Mouse (Mus musculus): Measurements from ENCODE around the gene Tln2. TPM values are rescaled to one million over a fixed set of nuclear protein-coding genes. Genes with fewer than 3 reads are reported as not detected.

Gene Tln2
- polyA plus RNA-seq, 1 experiment from 2014 or later: 22.9 TPM

DNA sequence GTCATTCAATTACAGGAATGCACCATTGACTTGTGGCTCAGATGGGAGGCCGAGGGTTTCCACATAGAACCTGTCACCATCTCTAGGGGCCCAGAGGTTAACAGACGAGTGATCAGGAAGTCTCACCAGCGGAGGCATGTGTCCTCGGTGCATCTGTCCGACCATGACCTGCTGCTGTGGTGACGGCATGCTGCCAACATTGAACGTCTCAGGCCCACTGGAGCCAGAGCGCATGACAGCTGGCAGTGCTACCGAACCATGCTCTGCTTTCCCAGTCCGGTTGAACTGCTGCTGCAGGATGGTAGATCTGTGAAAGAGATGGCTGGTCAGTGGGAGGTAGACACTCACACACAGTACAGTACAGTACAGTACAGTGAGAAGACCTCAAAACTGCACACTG, 197.0 kb downstream of the Tln2 start:
- no peak for DNase-seq (ENCODE audit: low spot score)
- H3K36me3 ChIP-seq: peaks cover 15% of the 10 kb centered on the region
- no peaks in the 10 kb centered on the region for H3K27me3 ChIP-seq (ENCODE audit: insufficient read depth, poor library complexity, severe bottlenecking)
- H3K9me3 ChIP-seq: no peaks in the 10 kb centered on the region
- H3K27ac ChIP-seq: no peak overlapping the region
- H3K4me1 ChIP-seq (replicated peaks): no peaks in the 10 kb centered on the region
- H3K4me3 ChIP-seq: no peak overlapping the region
- WGBS: 92% methylated on average over 10 of the region's 10 CpGs

DNA sequence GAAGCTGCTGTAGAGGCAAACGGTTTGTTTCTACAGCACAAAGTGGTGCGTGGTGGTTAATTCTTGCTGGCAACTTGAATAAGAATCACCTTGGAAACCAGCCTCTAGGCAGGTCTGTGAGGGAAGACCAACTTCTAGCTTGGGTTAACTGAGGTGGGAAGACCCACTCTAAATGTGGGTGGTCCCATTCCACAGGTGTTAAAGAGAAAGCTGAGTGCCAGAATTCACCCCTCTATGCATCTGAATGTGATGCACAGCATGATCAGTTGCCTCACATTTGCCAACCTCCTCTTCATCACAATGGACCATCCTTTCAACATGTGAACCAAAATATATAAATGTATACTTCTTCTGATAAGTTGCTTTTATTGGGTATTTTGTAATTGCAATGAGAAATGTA, 197.4 kb downstream of the Tln2 start:
- Histone ChIP-seq H3K4me3 (no peak overlapping the region), H3K36me3 (peaks cover 20% of the 10 kb centered on the region), H3K9me3 (no peaks in the 10 kb centered on the region), H3K4me1 (replicated peaks) (no peaks in the 10 kb centered on the region), H3K27me3 (ENCODE audit: insufficient read depth, poor library complexity, severe bottlenecking) (no peaks in the 10 kb centered on the region), H3K27ac (no peak overlapping the region)
- WGBS: 74% methylated on average over 2 of the region's 2 CpGs
- DNase-seq (ENCODE audit: low spot score): no peak

DNA sequence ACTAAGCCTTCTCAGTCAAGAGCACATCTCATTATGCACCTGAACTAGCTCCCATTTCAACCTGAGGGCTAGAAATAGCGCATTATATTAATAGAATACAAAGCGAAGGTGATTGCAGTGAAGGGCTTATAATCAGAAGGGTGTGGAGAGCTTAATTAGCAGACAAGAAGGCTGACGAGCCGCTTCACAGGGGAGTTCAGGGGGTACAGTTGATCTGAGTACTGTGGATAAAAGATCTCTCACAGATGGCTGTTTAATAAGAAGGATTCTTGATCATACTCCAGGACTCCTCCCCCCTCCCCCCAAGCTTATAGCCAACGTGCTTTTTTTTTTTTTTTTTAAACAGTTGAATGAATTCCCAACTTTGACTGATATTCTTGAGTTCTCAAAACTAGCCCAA, 198.0 kb downstream of the Tln2 start:
- WGBS: 93% methylated on average over 5 of the region's 5 CpGs
- Histone ChIP-seq H3K27me3 (ENCODE audit: insufficient read depth, poor library complexity, severe bottlenecking) (no peaks in the 10 kb centered on the region), H3K4me1 (replicated peaks) (no peaks in the 10 kb centered on the region), H3K9me3 (no peaks in the 10 kb centered on the region), H3K4me3 (no peak overlapping the region), H3K36me3 (peaks cover 17% of the 10 kb centered on the region), H3K27ac (no peak overlapping the region)
- DNase-seq (ENCODE audit: low spot score): no peak

DNA sequence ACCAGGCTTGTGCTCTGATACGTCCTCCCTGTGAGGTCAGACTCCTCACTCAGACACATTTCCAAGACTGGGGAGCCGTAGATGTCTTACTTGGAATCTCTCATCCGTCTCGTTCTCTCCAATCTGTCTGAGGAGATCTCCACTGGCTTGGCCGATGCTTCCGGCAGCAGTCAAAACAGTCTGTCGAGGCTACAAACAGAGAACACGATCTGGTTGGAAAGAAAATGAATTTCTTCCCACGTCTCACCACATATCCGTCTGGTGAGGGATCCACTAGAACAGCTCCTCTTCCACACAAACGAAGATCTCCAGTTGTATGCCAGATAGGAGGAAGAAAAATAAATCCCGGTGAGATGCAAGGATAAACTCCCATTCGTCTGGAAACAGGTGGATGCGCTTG, 205.1 kb downstream of the Tln2 start:
- 93% methylated on average over 14 of the region's 14 CpGs for WGBS

DNA sequence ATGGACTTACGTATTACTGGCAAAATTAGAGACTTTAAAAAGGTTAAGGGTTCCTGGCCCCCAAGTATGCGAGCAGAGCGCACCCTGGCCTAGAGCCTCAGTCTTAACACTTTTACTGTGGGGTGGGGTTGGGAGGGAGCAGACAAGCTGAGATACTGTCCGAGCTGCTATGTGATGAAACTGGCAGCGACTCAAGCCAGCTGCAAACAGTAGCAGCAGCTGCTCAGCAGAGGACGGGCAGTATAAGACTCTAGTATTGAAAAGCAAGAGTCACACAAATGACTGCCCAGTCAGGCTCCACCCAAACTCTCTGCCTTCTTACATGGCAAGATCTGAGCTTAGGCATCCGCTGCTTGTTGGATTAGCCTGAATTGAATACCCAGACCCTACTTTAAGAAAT, 206.1 kb downstream of the Tln2 start:
- H3K36me3 ChIP-seq: peaks cover 8% of the 10 kb centered on the region; the same call in 1 of the 2 replicates
- H3K4me3 ChIP-seq: no peak overlapping the region
- no peaks in the 10 kb centered on the region for H3K27me3 ChIP-seq (ENCODE audit: insufficient read depth, poor library complexity, severe bottlenecking)
- 90% methylated on average over 7 of the region's 7 CpGs for WGBS
- no peak for DNase-seq (ENCODE audit: low spot score)
- no peaks in the 10 kb centered on the region for H3K9me3 ChIP-seq
- H3K4me1 ChIP-seq (replicated peaks): no peaks in the 10 kb centered on the region
- no peak overlapping the region for H3K27ac ChIP-seq

More for the DNA sequence above, 205.1 kb downstream of the Tln2 start:
- Histone ChIP-seq H3K4me1 (replicated peaks) (no peaks in the 10 kb centered on the region), H3K27ac (no peak overlapping the region), H3K36me3 (peaks cover 8% of the 10 kb centered on the region; the same call in 1 of the 2 replicates), H3K4me3 (no peak overlapping the region), H3K27me3 (ENCODE audit: insufficient read depth, poor library complexity, severe bottlenecking) (no peaks in the 10 kb centered on the region), H3K9me3 (no peaks in the 10 kb centered on the region)
- no peak for DNase-seq (ENCODE audit: low spot score)

DNA sequence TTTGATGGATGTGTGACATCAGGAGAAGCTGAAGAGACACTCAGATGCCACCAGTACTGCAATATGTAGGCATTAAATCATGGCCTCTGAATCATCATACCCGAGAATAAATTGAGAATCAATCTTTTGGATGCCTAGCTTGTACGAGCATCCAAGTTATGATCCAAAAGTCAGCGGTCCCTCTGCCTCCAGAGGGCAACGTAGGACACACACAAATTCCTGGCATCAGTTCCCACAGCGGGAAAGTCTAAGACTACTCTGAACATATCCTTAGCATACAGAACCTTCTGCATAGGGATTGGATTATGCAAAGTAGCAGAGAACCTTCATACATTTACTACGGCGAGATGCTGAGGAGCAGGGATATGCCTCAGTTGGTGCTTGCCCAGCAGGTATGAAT, 210.5 kb downstream of the Tln2 start:
- no peak for DNase-seq (ENCODE audit: low spot score)
- Histone ChIP-seq H3K27me3 (ENCODE audit: insufficient read depth, poor library complexity, severe bottlenecking) (no peaks in the 10 kb centered on the region), H3K4me1 (replicated peaks) (no peaks in the 10 kb centered on the region), H3K36me3 (peaks cover 4% of the 10 kb centered on the region; the same call in 1 of the 2 replicates), H3K27ac (no peak overlapping the region), H3K4me3 (no peak overlapping the region), H3K9me3 (no peaks in the 10 kb centered on the region)
- 88% methylated on average over 7 of the region's 7 CpGs for WGBS

DNA sequence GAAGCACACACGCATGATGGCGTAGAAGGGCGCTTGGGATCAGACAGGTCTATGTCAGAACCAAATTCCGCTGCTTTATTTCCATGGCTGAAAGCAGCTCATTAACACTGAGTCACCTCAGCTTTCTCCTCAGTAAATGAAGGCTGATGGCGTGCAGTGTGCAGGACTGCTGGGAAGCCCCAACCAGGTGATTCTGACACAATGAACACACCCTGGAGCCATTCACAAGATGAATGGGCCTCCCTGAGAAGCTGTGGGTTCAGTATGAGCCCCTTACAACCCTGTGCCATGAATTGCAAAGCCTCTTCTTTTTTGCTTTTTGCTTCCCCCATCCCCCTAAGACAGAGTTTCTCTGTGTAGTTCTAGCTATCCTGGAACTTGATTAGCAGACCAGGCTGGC, 212.3 kb downstream of the Tln2 start:
- H3K4me3 ChIP-seq: no peak overlapping the region
- 92% methylated on average over 5 of the region's 5 CpGs for WGBS
- peaks cover 12% of the 10 kb centered on the region; the same call in 1 of the 2 replicates for H3K36me3 ChIP-seq
- no peak for DNase-seq (ENCODE audit: low spot score)
- H3K9me3 ChIP-seq: no peaks in the 10 kb centered on the region
- no peaks in the 10 kb centered on the region for H3K27me3 ChIP-seq (ENCODE audit: insufficient read depth, poor library complexity, severe bottlenecking)
- H3K27ac ChIP-seq: no peak overlapping the region
- H3K4me1 ChIP-seq (replicated peaks): no peaks in the 10 kb centered on the region

DNA sequence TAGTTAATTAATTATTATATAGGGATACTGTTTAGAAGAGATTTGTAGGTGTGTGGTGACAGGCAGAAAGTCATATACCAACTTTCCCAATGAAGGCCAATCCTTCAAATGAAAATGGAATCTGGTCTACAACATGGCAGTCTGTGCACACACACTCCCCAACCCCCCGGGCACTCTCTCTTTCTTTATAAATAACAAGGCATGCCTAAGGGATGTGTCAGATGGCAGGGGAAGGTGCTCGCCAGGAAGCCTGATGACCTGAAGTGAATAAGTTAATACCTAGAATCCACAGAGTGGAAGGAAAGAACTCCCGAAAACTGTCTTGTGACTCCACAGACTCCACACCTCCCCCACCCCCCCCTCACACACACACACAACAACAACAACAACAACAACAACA, 228.2 kb downstream of the Tln2 start:
- Histone ChIP-seq H3K4me3 (no peak overlapping the region), H3K9me3 (no peaks in the 10 kb centered on the region), H3K27ac (no peak overlapping the region), H3K36me3 (0 out of 2 replicates have a peak, but pooled peaks cover 8% of the 10 kb centered on the region), H3K4me1 (replicated peaks) (no peaks in the 10 kb centered on the region), H3K27me3 (ENCODE audit: insufficient read depth, poor library complexity, severe bottlenecking) (no peaks in the 10 kb centered on the region)
- WGBS: 87% methylated on average over 3 of the region's 3 CpGs
- DNase-seq (ENCODE audit: low spot score): no peak

DNA sequence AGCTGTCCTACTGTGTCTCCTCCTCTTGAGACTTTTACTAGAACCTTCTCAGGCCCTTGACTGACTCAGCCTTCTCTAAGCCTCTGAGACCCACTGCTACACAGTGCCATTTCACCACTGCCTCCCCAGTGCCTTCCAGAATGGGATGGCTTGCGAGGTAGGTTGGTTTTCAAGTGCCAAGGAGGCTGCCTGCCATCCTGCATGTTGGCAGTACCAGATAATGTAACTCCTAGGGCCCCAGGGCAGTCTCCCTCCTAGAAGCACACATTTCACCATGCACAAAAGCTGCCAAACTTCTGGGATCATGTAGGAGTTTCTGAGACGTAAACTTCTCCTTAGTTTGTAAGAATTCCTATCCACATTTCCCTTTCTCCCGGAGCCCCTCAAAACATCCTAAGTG, 231.1 kb downstream of the Tln2 start:
- 91% methylated on average over 3 of the region's 3 CpGs for WGBS
- Histone ChIP-seq H3K36me3 (0 out of 2 replicates have a peak, but pooled peaks cover 5% of the 10 kb centered on the region), H3K9me3 (no peaks in the 10 kb centered on the region), H3K4me3 (no peak overlapping the region), H3K4me1 (replicated peaks) (no peaks in the 10 kb centered on the region), H3K27ac (no peak overlapping the region), H3K27me3 (ENCODE audit: insufficient read depth, poor library complexity, severe bottlenecking) (no peaks in the 10 kb centered on the region)
- no peak for DNase-seq (ENCODE audit: low spot score)

DNA sequence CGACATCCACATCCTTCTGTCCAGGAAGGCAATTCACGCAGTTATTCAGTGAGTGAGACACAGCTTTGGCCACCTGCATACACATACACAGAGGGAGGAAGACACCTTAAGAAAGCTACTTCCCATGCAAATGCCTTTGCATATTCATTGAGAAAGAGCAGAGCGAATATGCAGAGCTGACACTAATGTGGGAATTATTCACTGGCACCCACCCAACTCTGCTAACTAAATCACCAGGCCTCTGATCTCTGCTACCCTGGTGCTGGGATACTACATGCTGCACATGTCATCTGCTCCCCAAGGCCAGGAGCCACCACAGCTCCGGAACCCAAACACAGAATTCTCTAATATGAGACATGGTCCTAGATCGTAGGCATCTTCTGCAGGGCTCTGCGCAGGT, 237.6 kb downstream of the Tln2 start:
- Histone ChIP-seq H3K9me3 (no peaks in the 10 kb centered on the region), H3K36me3 (peaks cover 17% of the 10 kb centered on the region), H3K27me3 (ENCODE audit: insufficient read depth, poor library complexity, severe bottlenecking) (no peaks in the 10 kb centered on the region), H3K4me3 (no peak overlapping the region), H3K27ac (no peak overlapping the region), H3K4me1 (replicated peaks) (0 out of 2 replicates have a peak, but pooled peaks cover 8% of the 10 kb centered on the region)
- WGBS: 94% methylated on average over 6 of the region's 6 CpGs
- DNase-seq (ENCODE audit: low spot score): no peak

DNA sequence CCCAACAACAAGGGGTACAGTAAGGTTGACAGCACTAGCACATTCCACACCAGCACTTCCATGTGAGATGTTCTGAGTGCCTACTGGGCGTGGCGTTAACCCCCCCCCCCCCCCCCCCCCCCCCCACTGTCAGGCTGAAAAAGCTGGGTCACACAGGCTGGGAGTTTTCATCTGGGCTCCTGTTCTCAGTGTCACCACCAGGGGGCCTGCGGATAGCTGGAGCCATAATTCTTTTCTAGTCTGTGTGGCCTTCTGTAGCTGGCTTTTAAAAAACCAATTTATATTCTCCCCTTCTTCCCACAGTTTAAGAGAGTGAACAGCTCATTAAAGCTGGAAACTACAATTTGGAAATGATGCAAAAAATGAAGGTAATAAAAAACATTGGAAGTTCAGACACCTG, 244.1 kb downstream of the Tln2 start:
- 8% methylated on average over 3 of the region's 3 CpGs for whole genome bisulfite sequencing
- no peaks in the 10 kb centered on the region for H3K27me3 ChIP-seq (ENCODE audit: insufficient read depth, poor library complexity, severe bottlenecking)
- 0 out of 2 replicates have a peak, but pooled peaks cover 8% of the 10 kb centered on the region for H3K4me1 ChIP-seq (replicated peaks)
- H3K4me3 ChIP-seq: no peak overlapping the region
- H3K27ac ChIP-seq: no peak overlapping the region
- H3K36me3 ChIP-seq: peaks cover 17% of the 10 kb centered on the region
- H3K9me3 ChIP-seq: no peaks in the 10 kb centered on the region
- peak; percentile 55 for DNase-seq (ENCODE audit: low spot score)

DNA sequence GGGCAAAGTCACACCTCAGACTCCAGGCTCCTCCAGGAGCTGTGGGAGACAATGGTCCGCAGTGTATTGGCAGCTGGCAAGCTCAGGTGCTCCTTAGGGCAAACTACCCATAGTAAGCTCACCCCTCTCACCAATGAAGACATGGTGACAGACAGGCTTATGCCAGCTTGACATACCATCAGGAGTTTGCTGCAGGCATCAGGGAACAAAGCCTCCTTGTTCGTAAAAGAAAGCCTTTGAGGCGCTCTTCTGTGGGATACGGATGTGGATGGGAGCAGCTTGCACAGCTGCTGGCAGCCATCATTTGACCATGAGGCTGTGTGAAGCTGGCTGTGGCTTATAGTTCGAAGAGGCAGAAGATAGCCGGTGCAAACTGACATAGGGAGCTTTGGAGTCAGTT, 254.5 kb downstream of the Tln2 start:
- Histone ChIP-seq H3K27ac (no peak overlapping the region), H3K4me1 (replicated peaks) (no peaks in the 10 kb centered on the region), H3K27me3 (ENCODE audit: insufficient read depth, poor library complexity, severe bottlenecking) (no peaks in the 10 kb centered on the region), H3K36me3 (peaks cover 16% of the 10 kb centered on the region; the same call in 1 of the 2 replicates), H3K4me3 (no peak overlapping the region), H3K9me3 (no peaks in the 10 kb centered on the region)
- 83% methylated on average over 6 of the region's 6 CpGs for WGBS
- no peak for DNase-seq (ENCODE audit: low spot score)

DNA sequence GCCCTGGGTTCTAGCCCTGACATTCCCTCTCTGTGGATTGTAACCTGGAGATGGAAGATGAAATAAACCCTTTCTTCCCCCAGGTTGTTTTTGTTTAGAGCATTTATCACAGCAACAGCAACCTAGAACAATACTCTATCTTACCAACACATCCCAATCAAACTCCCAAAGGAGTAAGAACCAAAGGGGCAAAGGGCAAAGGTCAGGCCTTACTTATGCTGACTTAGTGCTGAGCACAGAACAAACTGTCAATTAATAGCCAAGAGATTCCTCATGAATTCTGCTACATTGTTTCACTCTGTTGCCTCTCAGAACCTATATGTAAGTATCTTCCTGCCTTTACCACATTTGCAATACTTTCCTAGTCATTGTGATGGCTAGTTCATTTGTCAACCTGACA, 255.5 kb downstream of the Tln2 start:
- no peak for DNase-seq (ENCODE audit: low spot score)
- Histone ChIP-seq H3K4me3 (no peak overlapping the region), H3K27me3 (ENCODE audit: insufficient read depth, poor library complexity, severe bottlenecking) (no peaks in the 10 kb centered on the region), H3K36me3 (peaks cover 16% of the 10 kb centered on the region; the same call in 1 of the 2 replicates), H3K4me1 (replicated peaks) (no peaks in the 10 kb centered on the region), H3K9me3 (no peaks in the 10 kb centered on the region), H3K27ac (no peak overlapping the region)

DNA sequence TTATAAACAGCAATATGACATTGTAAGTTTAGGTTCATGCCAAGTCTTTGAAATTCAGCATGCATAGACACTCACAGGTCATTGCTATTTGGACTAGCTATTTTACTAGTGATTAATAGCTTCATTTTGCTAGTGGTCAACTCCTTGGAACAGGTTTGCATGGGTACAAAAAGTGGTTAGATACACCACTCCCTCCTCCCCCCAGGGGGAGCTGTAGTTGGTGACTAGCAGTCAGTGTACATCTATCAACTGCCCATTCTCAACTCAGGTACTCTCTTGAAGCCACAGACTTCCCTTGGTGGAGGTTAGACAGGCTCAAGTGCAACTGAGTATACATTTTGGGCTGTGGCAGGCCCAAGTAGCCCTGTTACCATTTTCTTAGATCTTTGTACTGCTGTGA, 256.5 kb downstream of the Tln2 start:
- no peak overlapping the region for H3K27ac ChIP-seq
- H3K4me1 ChIP-seq (replicated peaks): no peaks in the 10 kb centered on the region
- no peak for DNase-seq (ENCODE audit: low spot score)
- H3K4me3 ChIP-seq: no peak overlapping the region
- H3K9me3 ChIP-seq: no peaks in the 10 kb centered on the region
- H3K27me3 ChIP-seq (ENCODE audit: insufficient read depth, poor library complexity, severe bottlenecking): no peaks in the 10 kb centered on the region
- H3K36me3 ChIP-seq: peaks cover 16% of the 10 kb centered on the region; the same call in 1 of the 2 replicates
